8 mouse cellular contexts compared by ENCODE assay signal in genomic region chr10:117793436-117794030, GRCm38 (mm10). TPM values are rescaled to one million over a fixed set of nuclear protein-coding genes. Genes with fewer than 3 reads are reported as not detected.
A peak's percentile ranks its signal among the peaks of the same experiment; 100 is the strongest.
DNase-seq lines count a peak whose midpoint lies in the region; ATAC-seq and TF ChIP-seq lines count a peak whose summit lies in the region.

No protein-coding gene starts in this region.

- DNase-seq in kidney, postnatal 0 days (ENCODE audit: low spot score) = no peak
- no peak for DNase-seq in kidney, adult 8-10 months
- DNase-seq in midbrain, postnatal 0 days (ENCODE audit: low spot score) = no peak
- DNase-seq in spleen, adult 12 weeks (ENCODE audit: low spot score) = no peak
- no peak for DNase-seq in layer of hippocampus, postnatal 14 days (ENCODE audit: low spot score in 2 of 2)
- no peak for DNase-seq in lung, postnatal 4 days

- H3K4me1 ChIP-seq in kidney, postnatal 0 days (replicated peaks; ENCODE audit: insufficient read depth, low read length) = 0 out of 2 replicates have a peak, but pooled peaks cover 3% of the 10 kb centered on the region
- peaks cover 1% of the 10 kb centered on the region; the same call in 1 of the 2 replicates for H3K4me1 ChIP-seq in bone marrow, adult 2 months (ENCODE audit: control insufficient read depth, insufficient read depth, low read length)
- H3K4me1 ChIP-seq in hindbrain, embryonic 15.5 days (replicated peaks) = peaks cover 20% of the 10 kb centered on the region
- no peaks in the 10 kb centered on the region for H3K4me1 ChIP-seq in midbrain, postnatal 0 days (ENCODE audit: insufficient read depth, low read length)

- 73% methylated on average over 11 of the region's 11 CpGs for WGBS in kidney, postnatal 0 days
- 43% methylated on average over 11 of the region's 11 CpGs for WGBS in bone marrow, adult 2 months
- 81% methylated on average over 11 of the region's 11 CpGs for WGBS in hindbrain, embryonic 15.5 days
- WGBS in midbrain, postnatal 0 days = 83% methylated on average over 11 of the region's 11 CpGs

- no peaks in the 10 kb centered on the region for H3K36me3 ChIP-seq in kidney, postnatal 0 days (ENCODE audit: insufficient read depth, low read length)
- no peaks in the 10 kb centered on the region for H3K36me3 ChIP-seq in hindbrain, embryonic 15.5 days
- H3K36me3 ChIP-seq in midbrain, postnatal 0 days (ENCODE audit: insufficient read depth, low read length) = no peaks in the 10 kb centered on the region

- H3K27me3 ChIP-seq in kidney, postnatal 0 days (ENCODE audit: insufficient read depth, low read length) = no peaks in the 10 kb centered on the region
- no peaks in the 10 kb centered on the region for H3K27me3 ChIP-seq in hindbrain, embryonic 15.5 days
- H3K27me3 ChIP-seq in midbrain, postnatal 0 days (ENCODE audit: insufficient read depth, low read length) = no peaks in the 10 kb centered on the region

- TF ChIP-seq POLR2A in bone marrow, adult 2 months (IDR thresholded peaks at IDR 0.05; ENCODE audit: borderline replicate concordance, control insufficient read depth, low read depth, low read length) = no peak

- ATAC-seq in kidney, postnatal 0 days (replicated peaks; ENCODE audit: low FRiP score, low read depth) = no peak
- ATAC-seq in hindbrain, embryonic 15.5 days (ENCODE audit: low FRiP score, low read depth) = no peak
- no peak for ATAC-seq in midbrain, postnatal 0 days (ENCODE audit: low FRiP score)

- TF ChIP-seq CTCF in kidney, postnatal 0 days (IDR thresholded peaks at IDR 0.05; ENCODE audit: low read depth) = no peak
- no peak for TF ChIP-seq CTCF in bone marrow, adult 2 months (IDR thresholded peaks at IDR 0.05; ENCODE audit: control insufficient read depth, insufficient read depth, low read length)
- no peak for TF ChIP-seq CTCF in midbrain, postnatal 0 days (IDR thresholded peaks at IDR 0.05)

- H3K9ac ChIP-seq in kidney, postnatal 0 days (ENCODE audit: low read depth, low read length) = no peak overlapping the region
- no peak overlapping the region for H3K9ac ChIP-seq in hindbrain, embryonic 15.5 days
- no peak overlapping the region for H3K9ac ChIP-seq in midbrain, postnatal 0 days (replicated peaks; ENCODE audit: low read length, poor library complexity, severe bottlenecking)

- no peaks in the 10 kb centered on the region for H3K9me3 ChIP-seq in kidney, postnatal 0 days (replicated peaks; ENCODE audit: low read length)
- no peaks in the 10 kb centered on the region for H3K9me3 ChIP-seq in hindbrain, embryonic 15.5 days
- H3K9me3 ChIP-seq in midbrain, postnatal 0 days (ENCODE audit: low read length) = no peaks in the 10 kb centered on the region

- peak overlapping the region; percentile 75 for H3K27ac ChIP-seq in kidney, postnatal 0 days
- H3K27ac ChIP-seq in bone marrow, adult 2 months (ENCODE audit: control insufficient read depth, insufficient read depth, low read depth, low read length, poor library complexity) = peak overlapping the region; percentile 55
- 0 out of 2 replicates have a peak overlapping the region, but pooled peaks have one; percentile 64 for H3K27ac ChIP-seq in hindbrain, embryonic 15.5 days (replicated peaks)
- no peak overlapping the region for H3K27ac ChIP-seq in midbrain, postnatal 0 days (ENCODE audit: low read depth, low read length)

- H3K4me2 ChIP-seq in kidney, postnatal 0 days (ENCODE audit: low read length) = peak overlapping the region; percentile 52
- H3K4me2 ChIP-seq in hindbrain, embryonic 15.5 days = peak overlapping the region; percentile 58
- H3K4me2 ChIP-seq in midbrain, postnatal 0 days (ENCODE audit: low read depth, low read length, poor library complexity, severe bottlenecking) = peak overlapping the region; percentile 56; the same call in 1 of the 2 replicates

- no peak overlapping the region for H3K4me3 ChIP-seq in kidney, postnatal 0 days (replicated peaks; ENCODE audit: low read depth, low read length)
- no peak overlapping the region for H3K4me3 ChIP-seq in bone marrow, adult 2 months (replicated peaks; ENCODE audit: control insufficient read depth, low read depth, low read length)
- H3K4me3 ChIP-seq in hindbrain, embryonic 15.5 days = peak overlapping the region; percentile 94; the same call in 1 of the 2 replicates
- H3K4me3 ChIP-seq in midbrain, postnatal 0 days (ENCODE audit: low read depth, low read length) = peak overlapping the region; percentile 90; the same call in 1 of the 2 replicates

RNA-seq across cellular contexts. Expression of gene Nup107, which starts 1.0 kb away (rescaled TPM):
- 34.9 and 37.9 TPM in 2 replicates for polyA plus RNA-seq in kidney, postnatal 0 days (2015; fragmentation: Nextera tagmentation; extraction: Ambion mirVana)
- polyA plus RNA-seq in bone marrow, adult 2 months (2011; ENCODE audit: insufficient read depth, insufficient read length, low replicate concordance, missing spikeins) = 22.8 and 31.1 TPM in 2 replicates
- 31.4 and 33.4 TPM in 2 replicates for polyA plus RNA-seq in hindbrain, embryonic 15.5 days (2015; fragmentation: Nextera tagmentation; extraction: Ambion mirVana)
- total RNA-seq in midbrain, postnatal 0 days (2014; rRNA removed) = 14.0 and 26.9 TPM in 2 replicates
- 16.7 and 17.5 TPM in 2 replicates for polyA plus RNA-seq in midbrain, postnatal 0 days (2015; fragmentation: Nextera tagmentation; extraction: Ambion mirVana)
- total RNA-seq in layer of hippocampus, postnatal 14 days (2021) = 10 to 100 TPM; 14.4 to 17.0 TPM

RNA-seq across cellular contexts. Expression of gene Slc35e3, which starts 47.4 kb away (rescaled TPM):
- polyA plus RNA-seq in kidney, postnatal 0 days (2015; fragmentation: Nextera tagmentation; extraction: Ambion mirVana) = 12.7 and 13.1 TPM in 2 replicates
- 4.3 and 8.3 TPM in 2 replicates for polyA plus RNA-seq in bone marrow, adult 2 months (2011; ENCODE audit: insufficient read depth, insufficient read length, low replicate concordance, missing spikeins)
- 29.4 and 32.4 TPM in 2 replicates for polyA plus RNA-seq in hindbrain, embryonic 15.5 days (2015; fragmentation: Nextera tagmentation; extraction: Ambion mirVana)
- total RNA-seq in midbrain, postnatal 0 days (2014; rRNA removed) = 29.7 and 31.0 TPM in 2 replicates
- polyA plus RNA-seq in midbrain, postnatal 0 days (2015; fragmentation: Nextera tagmentation; extraction: Ambion mirVana) = 23.7 and 24.4 TPM in 2 replicates
- total RNA-seq in layer of hippocampus, postnatal 14 days (2021) = 10 to 100 TPM; 31.9 to 35.0 TPM

RNA-seq across cellular contexts. Expression of gene Rap1b, which starts 52.3 kb away (rescaled TPM):
- 174 TPM in 2 replicates for polyA plus RNA-seq in kidney, postnatal 0 days (2015; fragmentation: Nextera tagmentation; extraction: Ambion mirVana)
- 119 and 178 TPM in 2 replicates for polyA plus RNA-seq in bone marrow, adult 2 months (2011; ENCODE audit: insufficient read depth, insufficient read length, low replicate concordance, missing spikeins)
- 158 TPM in 2 replicates for polyA plus RNA-seq in hindbrain, embryonic 15.5 days (2015; fragmentation: Nextera tagmentation; extraction: Ambion mirVana)
- total RNA-seq in midbrain, postnatal 0 days (2014; rRNA removed) = 66.0 and 78.7 TPM in 2 replicates
- 140 and 145 TPM in 2 replicates for polyA plus RNA-seq in midbrain, postnatal 0 days (2015; fragmentation: Nextera tagmentation; extraction: Ambion mirVana)
- total RNA-seq in layer of hippocampus, postnatal 14 days (2021) = 10 to 100 TPM; 79.4 to 86.1 TPM

Comparison
In these comparisons a context has a peak if more than half of its experiments do, and no peak if none do; other contexts are left out.
1. H3K4me3 ChIP-seq: peak in hindbrain, embryonic 15.5 days (single experiment) and midbrain, postnatal 0 days (single experiment); none in kidney, postnatal 0 days (single experiment) and bone marrow, adult 2 months (single experiment).
2. Peak in every context shown above with its lines, with median percentiles within 50 percentile points of each other: H3K4me2 ChIP-seq.